Mouse (Mus musculus) layer of hippocampus, adult 9-11 months (tissue): ENCODE results near the gene Anks1b.
A peak's percentile ranks its signal among the peaks of the same experiment; 100 is the strongest.

Experiments
- DNase-seq: peaks from one replicate; pipeline ENCODE4 v3.0.0; 2022

Gene Anks1b

DNA sequence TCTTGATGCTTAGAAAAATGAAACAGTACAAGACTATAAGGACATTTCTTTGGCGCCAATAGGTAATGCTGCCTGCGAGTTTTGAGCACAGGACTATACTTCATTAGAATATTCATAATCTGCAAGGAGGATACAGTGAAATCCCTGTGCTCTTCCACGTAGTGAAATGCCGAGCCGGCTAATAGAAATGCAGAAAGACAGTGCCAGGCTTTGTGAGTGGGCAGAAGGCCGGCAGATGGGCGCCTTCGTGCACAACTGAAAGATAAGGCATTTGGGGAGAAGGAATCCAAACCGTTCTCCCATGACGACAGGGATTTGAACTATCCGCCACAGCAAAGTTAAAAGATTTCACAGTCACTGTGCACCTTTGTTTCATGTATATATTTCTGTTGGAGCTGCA lies 1019.4 kb downstream of the Anks1b start:
- peak; percentile 84 for DNase-seq

DNA sequence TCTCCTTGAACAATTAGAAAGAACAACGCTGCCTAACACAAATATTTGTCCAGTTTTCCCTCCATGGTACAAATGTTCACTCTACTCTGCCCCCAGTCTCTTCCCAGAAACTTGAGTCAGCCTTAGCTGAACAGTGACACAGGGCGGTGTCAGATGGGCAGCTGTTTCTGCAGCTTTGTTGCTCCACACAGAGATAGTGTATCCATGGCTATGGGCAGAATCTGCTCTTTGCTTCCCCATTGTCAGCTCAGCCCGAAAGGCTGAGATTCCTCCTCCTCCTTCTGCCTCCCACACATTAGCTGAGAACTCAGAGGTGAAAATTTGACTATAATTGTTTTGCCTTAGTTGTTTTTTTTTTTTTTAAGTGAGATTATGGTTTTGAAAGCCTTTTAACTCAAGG lies 1024.6 kb downstream of the Anks1b start:
- peak; percentile 36 for DNase-seq

DNA sequence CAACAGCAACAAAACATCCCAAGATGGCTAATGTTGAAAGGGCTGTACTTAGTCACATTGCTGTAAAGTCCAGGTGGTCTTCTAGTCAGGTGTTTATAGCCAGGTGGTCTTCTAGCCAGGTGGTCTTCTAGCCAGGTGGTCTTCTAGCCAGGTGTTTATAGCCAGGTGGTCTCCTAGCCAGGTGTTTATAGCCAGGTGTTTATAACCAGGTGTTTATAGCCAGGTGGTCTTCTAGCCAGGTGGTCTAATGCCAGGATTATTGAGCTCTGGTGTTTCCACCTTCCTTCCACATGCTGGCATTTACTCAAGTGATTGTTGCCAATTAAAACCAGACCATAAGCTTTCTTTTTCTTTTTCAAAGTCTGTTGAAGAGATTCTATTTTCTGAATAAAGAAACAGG lies 1030.9 kb downstream of the Anks1b start:
- DNase-seq: no peak

DNA sequence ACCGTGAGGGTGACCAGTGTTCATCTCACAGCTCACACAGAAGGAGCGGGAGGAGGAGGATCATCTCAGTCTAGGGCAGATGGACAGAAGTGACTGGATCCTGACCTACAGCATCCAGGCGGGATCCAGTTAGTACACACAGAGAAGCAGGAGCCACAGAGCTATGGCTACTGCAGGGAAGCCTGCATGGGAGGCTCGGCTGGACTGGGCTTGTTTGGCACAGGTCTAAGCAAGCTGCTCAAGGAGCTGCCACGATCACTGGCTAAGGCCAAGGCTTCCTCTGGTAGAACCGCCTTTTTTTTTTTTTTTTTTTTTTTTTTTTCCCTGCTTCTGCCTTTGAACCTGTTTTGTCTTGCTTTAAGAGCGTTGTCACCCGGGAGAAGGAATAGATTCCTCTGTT lies 1034.1 kb downstream of the Anks1b start:
- DNase-seq: no peak

DNA sequence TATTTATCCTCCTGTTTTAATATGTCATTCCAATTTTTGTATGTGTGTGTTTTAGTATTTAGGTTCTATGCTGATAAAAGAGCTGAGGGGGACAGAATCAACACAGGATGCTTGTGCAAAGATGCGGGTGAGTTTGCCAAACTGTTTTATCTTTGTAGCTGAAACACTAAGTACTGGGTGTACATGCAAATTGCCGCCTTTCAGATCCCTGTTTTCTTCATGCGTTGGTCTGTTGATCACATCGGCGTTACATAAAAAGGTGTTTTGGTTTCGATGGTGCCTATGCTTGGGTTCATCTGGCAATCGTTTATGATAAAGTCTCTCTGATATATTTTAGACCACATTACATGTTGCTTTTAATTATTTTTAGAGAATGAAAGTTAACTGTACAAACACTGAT lies 1050.2 kb downstream of the Anks1b start:
- no peak for DNase-seq

DNA sequence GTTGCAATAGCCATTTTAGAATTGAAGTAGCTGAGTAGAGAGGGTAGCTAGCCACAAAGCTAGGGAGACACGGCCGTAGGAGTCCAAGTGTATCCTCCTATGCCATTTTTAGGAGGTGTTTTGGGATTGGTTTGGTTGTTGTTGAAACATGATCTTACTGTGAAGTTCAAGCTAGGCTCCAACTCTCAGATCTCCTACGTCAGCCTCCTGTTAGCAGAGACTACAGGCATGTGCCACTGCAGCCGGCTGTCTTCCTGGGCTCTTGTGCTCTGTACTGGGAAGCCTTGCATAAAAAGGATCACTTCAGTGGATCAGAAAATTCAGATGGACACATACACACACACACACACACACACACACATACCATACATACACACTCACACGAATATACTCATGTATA lies 1059.8 kb downstream of the Anks1b start:
- DNase-seq: no peak

DNA sequence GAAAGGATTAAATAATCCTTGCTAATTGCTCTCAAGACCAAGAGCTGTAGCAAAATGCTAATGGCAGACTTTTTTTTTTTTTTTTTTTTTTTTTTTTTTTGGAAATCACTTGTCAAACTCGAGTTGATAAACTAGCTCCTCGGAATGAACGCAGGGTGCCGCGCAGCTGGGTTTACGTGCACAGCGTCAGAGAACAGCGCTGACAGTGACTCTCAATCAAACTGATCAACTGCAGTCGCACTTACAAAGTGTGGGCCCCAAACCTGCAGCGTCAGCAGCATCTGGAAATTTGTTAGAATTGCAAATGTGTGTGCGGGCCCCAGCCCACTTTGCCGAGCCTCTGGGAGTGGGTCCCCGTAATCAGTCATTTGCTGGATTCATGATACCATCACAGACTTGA lies 1061.4 kb downstream of the Anks1b start:
- DNase-seq: no peak

DNA sequence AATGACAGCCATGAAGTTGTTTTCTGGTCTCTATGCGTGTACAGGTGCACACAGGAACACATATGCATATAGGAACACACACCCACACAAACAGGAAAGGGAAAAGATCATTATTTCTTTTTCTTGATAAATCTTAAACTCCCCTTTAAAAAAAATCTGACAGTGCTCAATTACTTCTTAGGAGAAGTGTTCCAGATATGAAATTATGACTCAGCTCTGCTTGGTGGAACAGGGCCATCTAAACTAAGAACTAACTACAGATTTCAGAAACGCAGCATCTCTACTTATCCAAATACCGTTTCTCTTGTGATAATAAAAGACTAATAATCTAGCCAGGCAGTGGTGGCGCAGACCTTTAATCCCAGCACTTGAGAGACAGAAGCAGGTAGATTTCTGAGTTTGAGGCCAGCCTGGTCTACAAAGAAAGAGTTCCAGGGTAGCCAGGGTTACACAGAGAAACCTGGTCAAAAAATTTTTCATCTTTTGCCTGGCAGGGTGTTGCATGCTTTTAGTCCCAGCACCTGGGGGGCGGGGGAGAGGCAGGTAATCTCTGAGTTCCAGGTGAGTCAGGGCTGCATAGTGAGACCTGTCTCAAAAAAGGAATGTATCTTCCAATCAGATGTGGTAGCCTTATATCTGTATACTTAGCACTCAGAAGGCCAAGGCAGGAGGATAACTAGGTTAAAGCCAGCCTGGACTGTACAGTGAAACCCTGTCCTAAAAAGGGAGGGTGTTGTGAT lies 1064.6 kb downstream of the Anks1b start:
- no peak for DNase-seq

DNA sequence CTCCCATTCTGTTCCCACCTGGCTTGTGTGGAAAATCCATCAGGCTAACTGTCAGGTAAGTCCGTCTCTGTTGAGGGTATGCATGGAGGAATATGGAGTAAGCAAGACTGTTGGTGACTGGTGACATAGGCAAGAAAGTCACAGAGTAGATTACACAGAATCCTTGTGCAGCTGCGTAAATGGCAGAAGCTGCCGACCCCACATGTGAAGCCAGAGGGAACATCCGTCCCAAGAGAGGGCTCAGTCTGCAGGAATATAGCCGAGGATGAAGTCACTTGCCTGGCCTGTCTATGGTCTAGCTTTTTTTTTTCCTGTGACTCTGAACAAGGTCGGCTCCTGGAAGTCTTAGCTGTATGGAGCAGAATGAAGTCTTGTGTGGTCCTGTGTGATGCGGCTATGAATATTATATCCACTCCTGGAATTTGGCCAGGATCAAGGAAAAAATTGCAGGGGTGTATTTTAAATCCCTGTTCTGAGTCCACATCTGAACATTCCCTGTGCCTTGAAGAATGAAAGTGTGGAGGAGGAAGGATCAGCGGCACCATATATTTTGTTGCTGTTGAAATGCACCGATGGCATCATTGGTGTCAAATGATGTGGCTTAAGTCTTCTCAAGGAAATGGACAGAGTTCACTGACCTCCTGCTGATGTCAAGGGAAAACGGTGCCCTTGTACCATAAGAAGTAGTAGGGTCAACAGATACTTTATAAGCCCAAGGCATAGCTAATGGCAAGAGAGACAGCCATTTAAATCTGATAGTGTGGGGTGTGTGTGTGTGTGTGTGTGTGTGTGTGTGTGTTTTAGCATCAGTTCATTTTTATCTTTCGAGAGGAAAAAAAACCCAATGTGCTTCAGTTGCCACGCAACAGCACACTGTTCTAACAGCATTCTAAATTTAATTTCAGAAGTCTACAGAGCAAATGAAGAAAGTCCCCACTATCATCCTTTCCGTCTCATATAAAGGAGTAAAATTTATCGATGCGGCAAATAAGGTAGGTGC lies 1067.5 kb downstream of the Anks1b start:
- peak; percentile 44 for DNase-seq

DNA sequence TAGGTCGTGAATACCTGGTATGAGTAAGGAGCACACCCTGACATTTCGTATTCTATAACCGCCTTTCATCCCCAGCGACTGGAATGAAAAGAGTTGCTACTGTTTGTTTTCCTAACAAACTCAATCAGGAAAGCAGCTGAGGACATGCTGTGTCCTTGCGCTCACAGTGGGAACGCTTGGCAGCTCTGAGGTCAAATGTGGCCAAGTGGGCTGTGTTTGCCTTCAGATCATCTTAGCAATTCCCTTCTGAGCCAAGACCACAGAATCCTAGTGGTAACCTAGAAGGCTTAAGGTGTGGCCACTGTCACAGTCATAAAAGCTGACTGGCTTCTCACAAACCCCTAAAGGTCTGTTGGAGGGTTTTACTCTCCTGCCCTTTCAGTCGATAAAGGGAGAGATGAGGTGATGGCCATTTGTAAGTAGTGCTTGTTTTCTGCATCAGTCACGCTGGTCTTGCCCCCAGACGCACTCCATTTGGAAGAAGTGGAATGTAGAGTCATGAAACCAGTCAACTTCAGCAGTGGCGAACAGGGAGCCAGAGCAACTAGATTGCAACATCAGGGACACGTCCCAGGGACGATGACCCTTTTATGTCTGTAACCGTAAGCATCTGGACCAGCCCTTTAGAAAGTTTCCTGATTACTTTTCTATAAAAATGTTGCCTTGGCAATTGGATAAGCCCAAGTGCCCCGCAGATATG lies 1068.8 kb downstream of the Anks1b start:
- no peak for DNase-seq

DNA sequence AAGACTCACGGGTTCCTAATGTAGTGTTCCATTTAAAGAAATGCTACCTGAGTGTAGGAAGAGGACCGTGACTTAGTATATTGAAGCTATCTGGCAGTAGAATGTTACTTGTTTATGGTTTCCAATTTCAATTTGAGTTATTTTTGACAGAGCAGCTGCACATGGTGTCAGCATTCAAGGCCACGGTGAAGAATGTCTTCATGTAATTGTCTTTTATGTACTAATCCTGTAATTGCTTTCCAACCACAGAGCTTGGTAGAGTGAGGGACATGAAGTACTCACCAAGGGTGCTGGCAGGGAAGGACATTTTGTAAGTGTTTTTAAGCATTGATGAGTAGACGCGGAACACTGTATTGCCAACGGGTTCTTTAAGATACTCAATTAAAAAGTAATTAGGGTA lies 1073.7 kb downstream of the Anks1b start:
- no peak for DNase-seq

DNA sequence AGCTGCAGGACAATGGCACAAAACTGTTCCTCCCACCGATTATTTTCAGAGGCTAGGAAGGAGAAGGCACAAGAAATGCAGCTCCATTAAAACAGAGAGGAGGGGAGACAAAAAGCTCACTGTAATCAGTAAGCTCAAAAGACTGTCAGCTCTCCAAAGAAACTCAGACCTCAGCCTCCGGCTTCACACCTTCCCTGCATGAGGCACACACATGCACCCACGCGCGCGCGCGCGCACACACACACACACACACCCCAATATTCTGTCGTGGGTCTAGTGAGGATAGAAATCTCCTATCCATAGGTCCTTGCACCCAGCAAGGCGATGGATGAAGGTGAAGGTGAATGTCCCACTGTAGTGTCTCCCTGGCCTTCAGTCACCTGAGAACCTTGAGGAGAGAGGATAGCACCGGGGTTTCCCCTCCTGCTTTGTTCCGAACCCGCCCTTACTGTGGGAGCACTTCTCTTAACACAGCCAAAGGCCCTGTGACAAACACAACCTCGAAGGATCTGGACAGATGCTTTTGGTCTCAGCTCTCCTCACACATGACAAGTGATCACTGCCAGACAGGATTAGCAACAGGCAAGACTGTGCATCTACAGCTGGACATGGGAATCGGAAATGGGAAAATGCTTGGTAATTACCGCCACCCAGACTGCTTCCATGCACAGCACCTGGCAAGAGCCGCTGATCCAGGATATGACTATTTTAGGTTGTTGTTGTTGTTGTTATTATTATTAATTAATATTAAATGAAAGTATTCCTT lies 1074.5 kb downstream of the Anks1b start:
- no peak for DNase-seq

DNA sequence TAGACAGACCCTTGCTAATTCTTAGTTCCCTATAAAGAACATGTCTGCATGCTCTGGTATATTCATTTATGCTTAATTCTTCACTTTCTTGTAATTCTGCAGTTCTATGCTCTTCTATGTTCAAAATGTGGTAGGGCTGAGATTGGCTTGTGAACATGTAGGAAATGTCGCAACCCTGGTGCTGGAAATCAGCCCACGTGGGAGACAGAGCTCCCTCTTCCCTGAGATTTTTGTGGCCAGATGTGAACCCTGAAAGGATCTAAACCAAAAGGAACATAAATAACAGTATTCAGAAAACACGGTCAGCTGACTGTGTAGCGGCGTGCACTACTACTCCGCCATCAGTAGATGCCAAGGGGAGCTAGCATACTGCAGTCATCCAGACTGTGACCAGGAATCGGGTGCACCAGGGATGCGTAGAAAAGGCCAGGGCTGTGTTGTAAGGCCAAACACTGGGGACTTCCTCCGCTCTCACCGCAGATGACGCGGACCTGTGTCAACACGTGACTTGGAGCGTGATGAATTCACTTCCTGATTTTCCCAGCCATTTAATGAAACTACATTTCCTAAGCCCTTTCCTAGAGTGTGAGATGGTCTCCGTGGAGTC lies 1079.9 kb downstream of the Anks1b start:
- no peak for DNase-seq

DNA sequence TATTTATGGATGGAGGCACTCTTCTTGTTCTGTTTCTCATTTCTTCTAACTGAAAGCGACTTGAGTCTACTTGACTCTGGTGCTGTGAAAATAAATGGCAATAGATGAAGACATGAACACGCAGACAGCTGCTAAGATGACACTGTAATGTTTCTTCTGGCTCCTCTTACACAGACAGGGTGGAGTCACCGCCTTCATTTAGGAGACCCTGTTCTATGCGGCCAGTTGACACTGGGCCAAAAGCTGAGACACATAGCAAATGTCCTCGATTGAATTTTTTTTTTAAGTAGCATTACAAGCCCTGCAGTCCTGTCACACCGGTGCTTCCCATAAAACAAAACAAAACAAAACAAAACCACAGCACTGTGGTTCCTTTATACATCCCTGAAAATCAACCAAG lies 1080.5 kb downstream of the Anks1b start:
- DNase-seq: no peak

DNA sequence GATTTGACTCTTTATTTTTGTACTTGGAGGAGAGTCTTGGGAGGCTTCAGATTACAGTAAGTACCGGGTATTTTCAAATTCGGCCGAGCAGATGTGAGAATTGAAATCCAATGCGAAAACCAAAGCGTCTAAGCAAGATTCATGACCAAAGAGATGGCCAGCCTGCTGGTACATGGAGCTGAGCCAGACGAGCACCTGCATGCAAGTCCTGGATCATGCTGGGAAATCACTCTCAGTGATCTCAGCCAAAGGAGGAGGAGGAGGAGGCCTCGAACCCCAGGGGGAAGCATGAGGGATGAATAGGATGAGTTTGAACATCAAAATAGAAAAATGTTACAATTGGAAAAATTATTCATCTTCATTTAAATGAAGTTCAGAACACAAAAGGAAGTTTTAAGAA lies 1087.1 kb downstream of the Anks1b start:
- no peak for DNase-seq

DNA sequence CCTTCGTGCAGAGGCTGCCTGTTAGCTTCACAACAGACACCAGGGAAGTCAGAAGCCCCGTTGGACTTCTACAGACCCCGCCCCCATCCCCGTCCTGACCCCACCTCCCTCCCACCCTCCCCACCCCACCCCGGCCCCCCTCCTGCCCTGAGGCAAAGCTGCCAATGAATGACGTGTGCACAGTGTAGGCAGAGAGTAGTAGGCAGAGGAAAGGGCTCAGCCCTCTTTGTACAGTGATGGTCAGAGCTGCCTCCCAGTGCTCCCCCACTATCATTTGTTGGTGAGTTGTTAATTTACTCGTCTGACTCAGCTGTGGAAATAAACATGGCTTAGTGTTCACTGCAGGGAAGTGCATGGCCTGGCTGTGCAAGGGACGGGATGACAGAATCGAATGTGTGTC lies 1091.2 kb downstream of the Anks1b start:
- DNase-seq: no peak

DNA sequence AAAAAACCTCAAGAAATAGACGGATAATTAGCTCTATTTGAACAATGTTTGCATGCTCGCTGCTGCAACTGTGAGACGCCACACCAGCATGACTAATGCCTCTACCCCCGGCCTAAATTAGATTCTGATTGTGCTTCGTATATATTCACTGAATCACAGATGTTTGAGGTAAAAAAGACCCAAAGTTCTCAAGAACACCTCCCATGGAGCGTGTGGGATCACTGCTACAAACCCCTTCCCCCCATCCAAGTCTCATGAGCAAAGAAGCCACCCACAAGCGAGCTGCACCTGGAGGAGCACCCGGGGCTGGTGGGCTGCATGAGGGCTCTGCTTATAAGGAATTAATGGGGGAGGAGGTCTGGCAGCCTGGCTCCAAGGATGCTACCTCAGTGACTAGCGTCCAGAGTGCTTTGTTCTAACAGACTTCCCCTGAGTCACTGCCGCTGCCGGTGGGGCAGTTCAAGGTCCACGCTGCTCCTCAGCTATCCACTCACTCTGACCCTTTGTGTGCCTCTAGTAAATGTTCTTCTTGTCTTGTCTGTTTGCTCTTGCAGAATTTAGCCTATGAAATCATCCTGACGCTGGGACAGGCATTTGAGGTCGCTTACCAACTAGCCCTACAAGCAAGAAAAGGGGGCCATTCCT lies 1092.5 kb downstream of the Anks1b start:
- no peak for DNase-seq

DNA sequence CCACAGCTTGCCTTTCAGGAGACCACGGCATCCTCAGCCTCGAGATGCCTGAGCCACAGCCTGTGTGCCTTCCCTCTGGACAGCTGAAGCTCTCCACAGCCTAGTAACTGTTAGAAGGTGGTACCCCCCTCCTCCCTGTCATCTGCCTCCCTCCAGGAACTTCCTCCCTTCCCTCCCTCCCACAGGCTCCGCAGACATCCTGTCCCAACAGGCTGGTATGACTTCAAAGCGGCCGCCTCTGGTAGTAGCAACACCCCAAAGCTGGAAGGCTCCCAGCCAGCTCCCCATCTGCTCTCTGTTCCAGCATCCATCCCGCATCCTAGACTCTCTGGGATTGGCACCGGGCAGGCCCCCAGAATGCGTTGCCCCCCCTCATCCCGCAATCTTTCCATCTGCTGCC lies 1093.5 kb downstream of the Anks1b start:
- DNase-seq: peak; percentile 95

DNA sequence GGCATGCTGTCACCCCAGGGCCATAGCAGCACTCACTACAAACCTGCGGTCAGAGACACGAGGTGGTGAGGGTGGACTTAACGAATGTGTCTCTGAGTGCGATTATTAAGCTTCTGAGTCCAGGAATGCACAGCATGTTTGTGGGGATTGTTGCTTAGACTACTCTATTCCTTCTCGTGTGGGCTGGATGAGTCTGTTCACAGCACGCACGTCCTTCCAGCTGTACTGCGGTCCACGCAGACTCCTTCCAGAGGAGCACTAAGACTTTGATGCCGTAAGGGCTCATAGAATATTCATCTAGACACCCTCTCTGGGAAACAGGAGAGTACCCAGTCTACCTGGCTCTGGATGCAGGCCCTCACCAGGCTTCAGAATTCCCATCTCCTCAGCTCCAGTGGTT lies 1094.9 kb downstream of the Anks1b start:
- DNase-seq: no peak

DNA sequence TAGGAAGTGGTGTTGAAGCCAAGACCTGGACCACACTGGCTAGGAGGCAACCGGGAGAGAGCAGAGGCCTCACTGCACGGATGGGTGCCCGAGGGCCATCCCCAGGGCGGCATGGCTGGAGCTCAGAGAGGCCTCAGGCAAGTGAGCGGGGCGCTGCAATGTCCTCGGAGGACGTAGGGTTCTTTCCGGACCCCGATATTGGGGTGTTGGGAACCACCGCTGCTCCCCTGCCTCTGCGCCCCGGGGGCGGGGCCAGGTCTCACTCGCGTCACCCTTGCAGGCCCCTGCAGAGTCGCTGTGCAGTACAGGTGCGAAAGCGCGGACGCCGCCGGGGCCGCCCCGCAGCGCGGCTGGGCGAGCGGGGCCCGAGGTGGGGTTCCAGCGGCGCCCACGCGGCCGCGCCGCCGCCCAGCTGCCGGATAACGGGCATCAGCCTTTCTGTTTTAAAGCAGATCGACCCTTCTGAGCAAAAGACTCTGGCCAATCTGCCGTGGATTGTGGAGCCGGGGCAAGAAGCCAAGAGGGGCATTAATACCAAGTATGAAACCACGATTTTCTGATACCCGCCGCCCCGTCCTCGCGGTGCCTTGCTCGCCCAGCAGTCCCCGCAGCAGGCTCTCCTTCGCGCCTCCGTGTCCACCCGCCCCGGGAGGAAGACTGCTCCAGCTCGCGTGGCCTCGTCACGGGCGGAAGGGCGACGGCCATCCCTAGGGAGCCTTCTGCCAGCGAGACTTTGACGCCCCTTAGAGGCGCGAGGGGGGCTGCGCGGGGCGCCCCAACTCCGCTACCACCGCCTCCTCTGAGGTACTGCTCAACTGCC lies 1096.3 kb downstream of the Anks1b start:
- DNase-seq: no peak

DNA sequence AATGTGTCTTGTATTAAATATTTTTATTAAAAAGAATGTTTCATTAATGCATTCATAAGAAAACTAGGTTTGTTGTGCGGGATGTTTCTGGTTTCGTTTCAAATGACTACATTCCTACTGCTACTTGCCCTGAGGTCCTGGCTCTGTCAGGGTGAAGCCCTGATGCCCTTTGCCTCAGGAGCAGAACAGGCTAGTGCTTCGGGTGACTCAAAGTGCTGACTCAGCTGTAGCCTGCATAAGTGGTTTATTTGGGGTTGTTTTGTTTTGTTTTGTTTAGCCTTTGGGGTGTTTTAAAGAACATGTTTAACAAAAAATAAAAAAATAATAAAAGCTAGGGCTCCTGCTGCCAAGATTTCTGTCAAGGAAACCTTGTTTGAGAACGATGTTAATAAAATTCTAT lies 1097.3 kb downstream of the Anks1b start:
- no peak for DNase-seq
